Mouse (Mus musculus) heart, adult 11 months (tissue): ENCODE measurements around the gene Frmpd2.

Experiments used
- DNase-seq: peaks from one replicate; pipeline ENCODE4 v3.0.0; 2022

The Frmpd2 gene

DNA sequence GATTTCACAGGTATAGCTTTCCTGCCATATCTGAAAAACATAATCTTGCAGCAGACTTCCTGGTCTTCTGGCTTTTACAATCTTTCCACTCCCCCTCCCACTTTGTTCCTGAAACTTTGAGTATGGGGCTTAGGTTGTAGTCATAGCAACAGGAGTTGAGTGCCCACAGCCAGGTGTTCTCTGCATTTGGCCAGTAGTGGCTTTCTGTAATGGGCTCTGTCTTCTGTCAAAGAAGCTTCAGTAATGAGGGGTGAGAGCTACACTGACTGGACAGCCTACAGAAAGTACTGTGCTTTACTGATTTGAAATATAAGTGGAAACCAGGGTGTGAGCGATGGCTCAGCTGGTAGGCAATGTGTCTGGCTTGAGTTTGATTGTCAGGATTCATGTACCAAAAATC, 37.2 kb downstream of the Frmpd2 start:
- peak; percentile 21 for DNase-seq

DNA sequence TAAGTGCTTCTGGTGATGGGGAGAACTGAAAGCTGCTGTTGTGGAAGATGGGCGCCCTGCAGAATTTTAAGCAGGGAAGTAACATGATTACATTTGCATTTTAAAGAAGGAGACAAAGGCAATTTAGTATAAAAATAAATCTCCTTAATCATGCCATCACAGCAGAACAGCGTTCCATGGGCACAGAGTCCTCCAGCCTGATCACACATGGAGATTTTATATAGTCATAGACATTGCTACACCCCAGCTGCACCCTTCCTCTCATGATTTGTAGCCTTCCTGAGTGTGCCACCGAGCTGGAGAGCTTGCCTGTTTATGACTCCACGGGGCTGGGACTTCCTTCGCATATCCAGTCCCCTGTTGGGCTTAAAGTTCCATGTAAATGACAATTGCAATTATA, 42.4 kb downstream of the Frmpd2 start:
- peak; percentile 61 for DNase-seq

DNA sequence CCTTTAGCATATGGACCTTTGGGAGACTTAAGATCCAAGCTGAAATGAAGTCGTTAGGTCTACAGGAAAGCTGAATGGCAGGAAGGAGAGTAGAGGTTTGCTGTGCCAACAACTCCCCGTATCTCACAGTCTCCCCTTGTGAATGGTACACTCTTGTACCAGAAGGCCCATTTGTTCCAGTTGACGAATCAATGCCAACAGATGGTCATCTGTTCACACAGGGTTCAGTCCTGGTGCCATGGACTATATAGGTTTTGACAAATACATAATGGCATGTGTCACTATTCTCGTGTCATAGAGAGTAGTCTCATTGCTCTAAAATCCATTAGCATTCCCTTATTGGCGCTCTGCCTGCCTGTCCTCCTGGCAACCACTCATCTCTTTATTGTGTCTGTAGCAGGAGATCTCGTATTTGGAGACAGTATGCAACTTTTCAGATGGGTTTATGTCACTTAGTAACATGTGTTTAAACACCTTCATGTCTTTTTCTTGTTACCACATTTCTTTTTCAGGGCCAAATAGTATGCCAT, 43.3 kb downstream of the Frmpd2 start:
- no peak for DNase-seq

DNA sequence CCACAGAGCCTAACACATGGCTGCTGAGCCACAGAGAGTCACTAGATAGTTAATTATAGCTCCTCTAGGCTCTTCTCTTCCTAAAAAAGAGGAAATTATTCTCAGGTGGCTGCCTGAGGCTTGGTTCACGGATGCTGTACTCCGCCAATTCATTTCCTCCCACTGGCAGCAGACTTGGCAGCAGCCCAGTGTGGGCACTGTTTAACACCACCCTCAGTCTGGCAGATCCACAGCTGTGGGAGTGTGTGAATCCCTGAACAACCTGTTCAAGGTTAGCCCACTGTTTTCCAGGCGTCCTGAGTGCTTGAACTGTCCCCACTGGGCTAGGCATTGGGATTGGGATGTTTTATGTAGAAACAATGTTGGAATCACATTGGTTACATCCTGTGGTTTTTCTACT, 50.0 kb downstream of the Frmpd2 start:
- DNase-seq = peak; percentile 80

DNA sequence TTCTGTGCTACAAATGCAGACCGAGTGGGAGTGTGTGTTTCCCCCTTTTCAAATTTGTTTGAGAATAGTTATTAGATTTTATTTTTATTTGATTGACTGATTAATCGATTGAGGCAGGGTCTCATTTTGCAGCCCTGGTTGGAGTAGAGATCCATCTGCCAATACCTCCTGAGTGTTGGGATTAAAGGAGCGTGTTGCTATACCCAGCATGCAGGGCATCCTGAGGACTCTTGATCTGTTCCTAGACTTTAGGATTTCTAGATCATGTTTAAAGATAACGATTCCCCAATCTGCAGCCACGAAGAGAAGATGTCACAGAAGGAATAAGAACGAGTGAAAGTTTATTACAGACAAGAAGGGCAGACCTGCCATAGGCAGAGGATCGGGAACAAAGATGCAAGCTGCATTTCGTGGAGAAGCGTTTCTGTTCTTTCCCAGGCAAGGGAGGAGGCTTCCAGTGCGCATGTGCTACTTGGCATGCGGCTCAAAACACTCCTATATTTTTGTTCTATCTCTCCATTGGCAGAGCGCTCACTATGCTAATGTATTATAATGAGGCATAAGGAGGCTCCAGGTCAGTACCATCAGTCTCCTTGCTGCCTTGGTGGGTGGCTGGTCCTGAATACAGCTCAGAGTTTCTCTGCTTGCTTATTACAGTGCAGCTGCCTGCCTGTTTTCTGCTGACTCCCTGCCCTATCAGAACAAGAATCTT, 53.9 kb downstream of the Frmpd2 start:
- peak; percentile 53 for DNase-seq

DNA sequence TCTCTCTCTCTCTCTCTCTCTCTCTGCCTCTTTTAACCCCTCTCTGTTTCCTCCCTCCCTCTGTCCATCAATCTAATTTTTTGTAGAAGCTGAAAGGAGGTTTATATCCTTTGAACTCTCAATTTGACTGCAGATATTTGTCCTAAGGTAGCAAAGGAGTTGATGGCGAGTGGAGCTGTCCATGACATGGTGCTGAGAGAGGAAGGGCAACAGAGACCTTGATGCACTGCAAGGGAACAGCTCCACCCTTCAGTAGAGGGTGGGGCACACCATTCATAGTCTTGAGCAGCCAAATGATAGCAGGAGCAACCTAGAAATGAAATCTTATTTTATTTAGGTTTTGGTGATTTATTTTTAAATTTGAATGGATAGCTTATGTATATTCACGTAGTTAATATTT, 55.1 kb downstream of the Frmpd2 start:
- no peak for DNase-seq

DNA sequence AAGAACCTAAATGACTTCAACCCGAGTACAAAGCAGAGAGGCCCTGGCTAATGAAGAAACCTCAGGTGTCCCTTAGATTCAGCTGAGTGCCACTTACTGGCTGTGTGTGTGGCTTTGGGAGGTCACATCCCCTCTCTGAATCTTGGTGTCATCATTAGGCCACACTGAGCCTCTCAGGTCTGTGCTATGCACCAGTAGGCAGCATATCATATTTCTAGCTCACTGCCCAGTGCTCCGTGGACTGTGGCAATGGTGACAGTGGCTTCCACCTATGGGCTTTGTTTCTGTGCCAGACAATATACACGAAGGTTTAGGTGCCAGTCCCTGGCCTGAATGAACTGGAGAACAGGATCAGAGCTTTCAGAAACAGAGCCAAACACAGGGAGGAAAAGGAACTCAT, 56.4 kb downstream of the Frmpd2 start:
- peak; percentile 56 for DNase-seq

DNA sequence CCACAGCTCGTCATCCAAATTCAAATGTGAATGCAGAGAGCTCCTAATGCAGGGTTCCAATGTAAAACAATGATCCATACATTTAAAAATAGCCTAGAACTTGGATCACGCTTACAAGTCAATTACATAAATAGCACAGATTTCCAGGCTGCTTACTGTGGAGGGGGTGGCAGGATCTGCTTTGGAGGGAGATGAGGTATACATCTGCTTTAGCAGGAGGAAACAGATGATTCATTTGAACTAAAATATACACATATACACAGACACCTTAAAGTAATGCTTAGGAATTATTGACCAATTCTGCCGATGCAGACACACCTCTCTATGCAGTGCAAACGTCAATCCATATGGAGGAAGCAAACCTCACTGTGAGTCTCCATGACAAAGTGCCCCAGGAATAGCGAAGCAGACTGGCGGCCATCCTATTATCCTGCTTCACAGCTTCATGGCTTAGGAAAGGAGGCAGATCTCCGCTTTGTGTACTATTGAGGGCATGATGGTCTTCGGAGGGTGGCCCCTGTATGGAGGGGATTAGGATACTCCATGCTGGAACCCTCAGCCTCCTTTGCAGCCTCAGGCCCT, 59.9 kb downstream of the Frmpd2 start:
- peak; percentile 51 for DNase-seq

DNA sequence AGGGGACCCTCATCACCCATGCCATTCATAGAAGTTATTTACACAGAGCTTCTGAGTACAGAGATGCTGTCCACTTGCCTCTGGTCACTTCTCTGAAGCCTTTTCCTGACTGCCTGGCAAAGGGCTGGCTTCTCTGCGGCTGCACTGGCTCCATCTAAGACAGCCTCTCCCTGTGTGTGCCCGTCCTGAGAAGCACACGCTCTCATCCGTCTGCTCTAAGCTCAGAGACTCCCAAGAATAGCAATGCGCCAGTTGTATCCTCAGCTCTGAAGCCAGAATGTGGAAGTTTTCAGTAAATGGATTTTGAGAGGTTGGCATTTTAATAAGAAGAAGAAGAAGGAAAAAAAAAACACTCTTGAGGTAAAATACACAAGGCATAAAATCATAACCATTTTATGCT, 61.3 kb downstream of the Frmpd2 start:
- peak; percentile 31 for DNase-seq

DNA sequence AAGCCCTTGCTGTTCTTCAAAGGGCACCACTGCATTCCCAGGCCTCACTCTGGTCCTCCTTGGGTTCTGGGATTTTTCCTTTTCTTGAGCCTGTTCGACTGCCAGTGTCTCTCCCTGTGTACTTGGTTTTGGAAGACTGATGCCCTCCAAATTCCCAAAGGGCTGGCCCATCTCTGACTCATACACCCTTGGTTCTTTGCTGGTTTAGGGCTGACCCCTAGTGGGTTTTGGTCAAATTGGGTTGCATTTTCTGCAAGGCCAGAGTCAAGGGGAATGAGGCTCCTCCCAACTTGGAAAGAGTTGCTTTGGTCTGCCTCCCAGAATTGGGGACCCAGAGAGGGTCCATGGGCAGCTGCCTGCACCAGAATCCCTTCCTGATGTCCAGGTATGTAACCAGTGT, 62.0 kb downstream of the Frmpd2 start:
- peak; percentile 83 for DNase-seq

DNA sequence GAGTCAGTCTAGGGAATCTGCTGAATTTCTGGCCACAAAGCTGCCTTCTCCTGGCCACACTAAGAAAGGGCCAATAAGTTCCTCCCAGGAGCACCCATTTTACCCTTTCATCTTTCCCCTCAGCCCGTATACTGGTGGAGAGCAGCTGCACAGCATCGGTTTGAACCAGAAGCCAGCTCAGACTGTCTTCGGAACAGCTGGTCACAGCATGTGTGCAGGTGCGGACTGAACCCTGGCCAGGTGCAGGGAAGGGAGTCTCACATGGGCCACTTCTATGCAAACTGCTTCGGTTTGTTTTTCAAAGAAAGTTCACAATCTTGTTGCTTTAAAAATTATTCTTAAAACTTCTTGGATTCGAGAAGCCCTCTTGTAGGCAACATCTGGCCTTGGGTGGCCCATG, 63.8 kb downstream of the Frmpd2 start:
- DNase-seq = peak; percentile 31

DNA sequence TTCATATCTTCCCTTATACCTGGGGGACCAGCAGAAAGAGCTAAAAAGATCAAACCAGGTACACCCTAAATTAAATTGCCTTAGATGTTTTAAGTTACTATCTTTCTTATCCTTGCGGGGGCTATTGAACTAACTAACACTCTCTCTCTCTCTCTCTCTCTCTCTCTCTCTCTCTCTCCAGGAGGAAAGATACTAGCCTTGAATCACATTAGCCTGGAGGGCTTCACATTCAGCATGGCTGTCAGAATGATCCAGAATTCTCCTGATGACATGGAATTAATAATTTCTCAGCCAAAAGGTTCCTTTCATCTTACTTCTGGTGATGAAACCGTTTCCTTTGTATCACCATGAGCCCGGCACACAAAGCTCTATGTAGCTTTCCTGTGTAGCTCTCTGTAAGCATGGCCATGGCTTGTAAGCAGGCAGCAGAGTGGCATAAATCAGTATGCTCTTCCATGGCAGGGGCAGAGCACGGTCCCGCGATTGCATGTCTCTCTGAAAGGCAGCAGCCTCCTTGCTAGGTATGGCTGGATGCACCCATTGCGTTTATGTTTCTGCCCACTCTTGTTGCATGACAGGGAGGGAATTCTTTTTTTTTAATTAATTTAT, 68.2 kb downstream of the Frmpd2 start:
- peak; percentile 40 for DNase-seq

DNA sequence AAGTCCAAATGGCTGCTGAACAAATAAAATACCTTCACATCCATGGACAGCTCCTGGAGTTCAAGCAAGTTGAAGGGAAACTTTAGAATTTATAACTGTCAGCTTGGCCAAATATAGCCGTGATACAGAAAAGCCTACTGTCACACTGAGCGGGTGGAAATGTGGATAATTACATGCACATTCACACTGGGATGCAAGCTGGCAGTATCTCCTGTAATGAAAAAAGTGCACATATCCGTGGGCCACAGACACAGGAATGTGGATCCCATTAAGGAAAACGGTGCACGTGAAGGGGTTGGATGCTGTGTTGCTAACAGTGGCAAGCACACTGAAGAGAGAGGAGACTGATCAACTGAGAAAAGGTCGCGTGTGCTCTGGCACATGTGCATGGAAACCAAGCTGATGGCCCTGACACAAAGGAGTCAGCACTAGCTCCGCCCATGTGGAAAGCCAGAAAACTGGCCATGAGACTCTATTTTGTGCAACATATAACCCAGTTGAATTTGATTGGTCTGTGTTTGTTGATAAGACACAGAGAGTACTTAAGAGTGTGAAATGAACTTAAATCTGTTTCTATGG, 74.2 kb downstream of the Frmpd2 start:
- DNase-seq = peak; percentile 68

DNA sequence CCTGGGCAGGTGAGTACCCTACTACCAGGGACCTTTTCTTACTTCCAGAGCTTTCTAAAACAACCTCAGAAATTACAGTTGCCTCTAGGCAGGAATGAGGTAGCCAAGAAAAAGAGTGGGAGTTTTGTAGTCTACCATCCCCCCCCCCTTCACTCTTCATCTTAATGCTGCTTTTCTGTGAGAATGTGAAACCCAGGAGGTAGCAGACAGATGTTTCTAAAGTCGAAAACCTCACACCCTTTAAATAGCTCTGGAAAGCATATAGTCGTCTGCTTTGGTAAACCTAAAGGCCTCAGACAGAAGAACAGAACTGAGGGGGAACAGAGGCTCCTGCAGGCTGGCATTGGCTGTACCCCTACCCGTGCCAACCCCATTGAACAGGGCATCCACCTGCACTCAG, 77.2 kb downstream of the Frmpd2 start:
- peak; percentile 25 for DNase-seq

DNA sequence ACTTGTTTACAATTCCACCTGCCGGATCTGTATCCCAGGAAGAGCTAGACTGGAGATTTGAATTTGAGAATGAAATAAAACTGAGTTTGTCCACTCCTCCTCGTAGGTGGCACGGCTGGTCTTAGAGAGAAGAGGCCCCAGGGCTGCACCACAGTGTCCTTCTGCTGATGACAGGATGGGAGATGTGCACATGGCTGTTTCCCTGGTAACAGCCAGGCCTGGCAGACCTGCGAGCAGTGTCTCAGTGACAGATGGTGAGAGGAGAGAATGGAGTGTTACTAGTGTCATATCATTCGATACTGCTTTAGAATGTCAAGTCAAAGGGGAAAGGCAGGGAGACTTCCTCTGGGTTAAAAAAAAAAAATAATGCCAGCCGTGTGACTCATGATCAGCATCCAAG, 78.4 kb downstream of the Frmpd2 start:
- peak; percentile 37 for DNase-seq

DNA sequence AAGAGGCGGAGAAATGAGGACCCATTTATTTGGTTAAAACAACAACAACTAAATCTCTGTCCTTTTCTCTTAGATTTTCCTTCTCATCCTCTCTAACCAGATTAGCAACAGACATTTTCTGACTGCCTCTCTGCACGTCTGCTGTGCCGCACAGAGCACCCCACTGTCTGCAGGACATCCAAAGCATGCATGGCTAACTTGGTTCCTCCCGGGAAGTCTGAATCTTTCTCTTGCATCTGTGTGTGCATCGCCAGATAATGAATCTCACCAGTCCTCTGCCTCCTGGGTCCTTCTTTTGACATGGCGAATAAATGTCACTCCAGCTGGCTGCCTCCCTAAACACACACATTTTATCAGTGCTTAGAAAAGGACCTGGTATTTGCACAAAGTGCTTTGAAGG, 99.2 kb downstream of the Frmpd2 start:
- no peak for DNase-seq

DNA sequence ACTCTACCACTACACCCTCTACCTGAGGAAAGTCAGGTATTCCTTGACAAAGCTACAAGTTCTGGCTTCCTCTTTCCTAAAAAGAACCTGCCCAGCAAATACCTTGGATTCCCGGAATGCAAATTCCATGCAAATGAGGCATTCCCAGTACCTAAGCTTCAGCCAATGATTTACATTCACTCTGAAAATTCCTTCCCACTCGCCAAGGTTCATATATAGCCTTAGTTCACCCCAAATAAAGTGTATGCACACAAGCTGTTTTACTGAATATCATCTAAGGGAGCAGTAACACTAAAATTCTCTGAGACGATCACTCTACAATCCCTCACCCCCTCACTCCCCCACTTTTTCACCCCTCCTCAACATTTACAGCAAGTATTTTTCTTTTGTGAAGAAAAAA, 102.1 kb downstream of the Frmpd2 start:
- DNase-seq = no peak

DNA sequence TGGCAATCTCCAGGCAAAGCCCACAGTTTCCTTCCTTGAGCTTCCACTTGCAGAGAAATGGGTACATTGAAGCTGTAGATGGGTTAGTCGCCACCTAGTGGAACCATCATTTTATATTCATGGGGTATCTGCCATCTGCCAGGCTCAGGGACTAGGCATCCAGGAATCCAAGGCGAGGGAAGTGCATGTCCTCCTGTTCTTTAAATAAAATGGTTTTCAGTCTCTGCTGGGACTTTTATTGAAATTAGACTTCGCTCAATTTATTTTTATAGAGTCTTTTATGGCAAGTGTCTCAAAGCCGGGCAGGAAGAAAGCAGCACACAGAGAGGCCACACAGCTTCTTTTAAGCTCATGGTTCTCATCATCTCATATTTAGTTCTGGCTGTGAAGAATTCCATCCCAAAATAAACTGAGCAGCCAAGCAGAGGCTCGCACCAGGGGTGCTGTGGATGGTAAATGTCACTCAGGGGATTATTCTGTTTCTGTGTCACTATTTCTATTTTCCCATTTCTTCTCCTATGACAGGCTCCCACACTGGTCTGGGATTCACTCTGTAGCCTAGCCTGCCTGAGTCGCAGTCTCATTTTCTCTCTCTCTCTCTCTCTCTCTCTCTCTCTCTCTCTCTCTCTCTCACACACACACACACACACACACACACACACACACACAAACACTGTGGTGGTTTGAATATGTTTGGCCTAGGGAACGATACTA, 108.4 kb downstream of the Frmpd2 start:
- DNase-seq = no peak

DNA sequence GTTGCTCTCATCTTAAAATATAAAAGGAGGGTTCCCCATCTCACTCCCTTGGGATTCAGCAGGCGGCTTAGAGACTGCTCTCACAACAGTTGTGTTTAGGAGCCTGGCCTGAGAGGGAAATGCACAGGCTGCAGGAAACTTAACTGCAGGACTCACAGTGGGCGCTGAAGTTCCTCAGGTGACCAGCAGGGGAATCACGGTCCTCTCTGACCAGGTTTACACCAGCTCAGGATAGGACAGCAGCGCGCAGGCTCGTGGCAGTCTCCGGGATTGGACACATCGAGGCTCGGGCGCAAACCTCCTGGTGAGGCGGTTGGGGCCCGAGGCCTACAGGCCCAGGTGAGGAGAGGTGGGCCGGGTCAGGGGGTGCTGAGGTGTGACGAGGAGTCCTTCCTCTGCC, 117.5 kb downstream of the Frmpd2 start, which contains the start of gene Ptpn20:
Gene Ptpn20 (plus strand): TSS at position 257 of the 400 bp plus-strand sequence.
- DNase-seq = no peak

DNA sequence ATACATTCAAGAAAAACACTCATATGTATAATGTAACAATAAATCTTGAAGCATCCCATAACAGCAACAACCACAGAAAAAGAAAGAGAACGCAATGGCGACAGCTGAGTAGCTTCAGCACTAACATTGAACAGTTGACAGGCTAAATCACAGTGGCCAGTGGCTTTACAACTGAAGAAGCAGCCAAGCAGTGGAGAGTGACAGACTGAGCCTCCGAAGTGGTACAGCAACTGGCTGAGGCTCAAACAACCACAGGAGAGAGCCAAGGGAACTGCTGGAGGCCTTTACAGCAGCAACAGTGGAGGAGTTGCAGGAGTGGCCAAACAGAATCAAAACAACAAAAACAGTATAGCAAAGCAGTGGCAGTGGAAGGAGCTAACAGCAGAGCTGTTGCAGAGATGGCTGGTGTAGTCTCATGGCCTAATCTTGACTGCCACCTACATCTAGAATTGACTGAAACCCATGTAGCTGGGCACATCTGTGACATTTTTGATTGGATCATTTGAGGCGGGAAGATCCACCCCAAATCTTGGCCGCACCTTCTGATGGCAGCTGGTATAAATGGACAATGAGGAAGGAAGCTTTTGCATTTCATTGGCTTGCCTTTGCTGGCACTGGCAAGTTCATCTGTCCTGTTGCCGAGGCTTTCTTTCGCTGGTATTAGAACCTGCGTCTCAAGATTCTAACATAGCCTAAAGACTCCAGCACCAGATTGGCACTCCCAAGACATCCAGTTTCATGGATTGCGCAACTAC, 127.1 kb downstream of the Frmpd2 start:
- DNase-seq = no peak

DNA sequence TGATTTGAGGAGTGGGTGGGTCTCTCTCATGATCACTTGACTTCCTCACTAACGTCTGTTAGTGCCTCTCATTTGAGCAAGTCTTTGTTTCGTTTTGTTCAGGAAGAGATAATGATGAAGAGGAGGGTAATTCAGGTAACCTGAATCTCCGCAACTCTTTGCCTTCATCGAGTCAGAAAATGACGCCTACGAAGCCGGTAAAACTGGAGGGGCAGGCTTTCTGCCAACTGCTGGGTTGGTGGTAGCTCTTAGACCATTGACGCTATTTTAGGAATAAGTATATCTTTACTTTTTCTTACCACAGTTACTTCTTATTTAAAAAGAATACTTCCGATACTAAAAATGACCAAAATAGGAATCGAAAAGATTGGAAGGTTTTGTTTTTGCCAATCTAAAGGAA, 135.9 kb downstream of the Frmpd2 start:
- DNase-seq = peak; percentile 51
